Mouse (Mus musculus) fibroblast of lung, adult 2 months (primary cell): ENCODE measurements around the gene Sh2d1b2.
"Not testable (repeated sequence)": the region's sequence is repeated elsewhere in the genome, so short reads cannot be mapped to it uniquely, and the experiment has no call there.

Experiments
- DNase-seq: peaks from one replicate; pipeline ENCODE4 v3.0.0-alpha.2; 2011; ENCODE audit warnings: low read depth

Sh2d1b2 gene

DNA sequence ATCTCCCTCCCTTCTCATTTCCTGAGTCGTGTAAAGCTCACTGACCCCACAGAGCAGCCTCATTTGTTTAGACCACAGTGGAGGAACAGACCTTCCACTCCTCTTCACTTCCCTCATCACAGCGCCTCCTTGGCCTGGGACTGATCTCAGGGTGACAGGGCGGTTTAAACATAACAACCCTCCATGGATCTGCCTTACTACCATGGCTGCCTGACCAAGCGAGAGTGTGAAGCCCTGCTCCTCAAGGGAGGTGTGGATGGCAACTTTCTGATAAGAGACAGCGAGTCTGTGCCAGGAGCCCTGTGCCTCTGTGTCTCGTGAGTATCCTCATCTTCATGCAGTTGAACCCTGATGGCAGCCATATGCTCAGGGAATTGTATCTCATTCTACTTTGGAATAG is at the start of gene Sh2d1b2:
Gene Sh2d1b2 (plus strand): TSS at position 62 of the 400 bp plus-strand sequence.
- not testable (repeated sequence) for DNase-seq

DNA sequence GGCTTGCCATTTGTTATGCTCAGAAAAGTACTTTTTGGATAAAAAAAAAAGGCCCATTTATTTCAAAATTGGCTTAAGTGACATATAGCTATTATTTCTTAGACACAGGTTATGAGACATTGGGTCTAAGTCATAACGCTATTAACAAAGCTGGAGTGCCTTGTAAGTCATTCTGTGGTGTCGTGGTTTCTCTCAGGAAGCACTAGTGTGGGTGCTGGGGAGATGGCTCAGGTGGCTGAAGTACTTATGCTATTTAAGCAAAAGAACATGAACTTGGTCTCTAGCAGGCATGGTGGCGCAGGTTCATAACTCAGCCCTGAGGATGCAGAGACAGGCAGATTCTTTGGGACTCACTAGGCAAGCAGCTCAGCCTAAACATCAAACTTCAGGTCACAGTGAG is 47.4 kb upstream of the Sh2d1b2 start:
- DNase-seq, result no peak

GRCm38 (mm10) chr1:170186531-170186930 is 46.0 kb upstream of the Sh2d1b2 start:
- no peak for DNase-seq

DNA sequence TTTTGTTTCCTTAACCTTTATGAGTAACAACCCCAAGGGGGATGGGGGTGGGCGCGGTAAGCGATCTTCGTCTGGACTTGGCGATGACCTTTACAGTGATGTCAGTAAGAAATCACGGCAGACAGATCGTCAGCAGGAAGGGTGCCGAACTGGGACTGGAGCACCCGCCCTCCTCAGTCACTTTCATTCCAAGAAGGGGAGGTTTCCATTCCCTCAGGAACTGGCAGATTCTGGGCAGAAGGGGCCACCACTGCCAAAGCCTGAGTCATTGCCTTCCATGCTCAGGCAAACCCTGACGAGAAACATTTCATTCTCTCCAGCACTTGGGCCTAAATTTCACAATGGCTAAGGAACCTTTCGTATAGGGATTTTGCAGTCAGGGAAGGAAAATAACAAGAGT is 43.9 kb upstream of the Sh2d1b2 start:
- peak; percentile 93 for DNase-seq

DNA sequence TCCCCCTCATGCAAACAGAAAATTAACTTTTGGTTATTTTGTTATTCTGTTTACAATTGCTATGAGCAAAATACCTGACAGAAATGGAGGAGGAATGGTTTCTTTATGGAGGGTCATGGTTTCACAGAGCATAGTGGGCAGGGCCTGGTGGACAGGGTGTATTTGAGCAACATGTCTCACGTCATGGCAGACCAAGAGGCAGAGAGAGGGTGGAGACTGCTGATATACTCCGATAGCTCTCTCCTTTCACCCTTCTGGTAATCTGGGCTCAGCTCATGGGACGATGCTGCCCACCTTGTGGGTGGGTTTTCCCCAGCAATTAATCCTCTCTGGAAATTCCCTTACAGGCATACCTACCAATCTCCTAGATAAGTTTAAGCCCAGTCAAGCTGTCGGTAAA is 42.3 kb upstream of the Sh2d1b2 start:
- DNase-seq, result no peak

- no peak for DNase-seq
Measured at GRCm38 (mm10) chr1:170191925-170192324, 40.6 kb upstream of the Sh2d1b2 start.

- DNase-seq, result no peak
Measured at GRCm38 (mm10) chr1:170196211-170196610, 36.3 kb upstream of the Sh2d1b2 start.

DNA sequence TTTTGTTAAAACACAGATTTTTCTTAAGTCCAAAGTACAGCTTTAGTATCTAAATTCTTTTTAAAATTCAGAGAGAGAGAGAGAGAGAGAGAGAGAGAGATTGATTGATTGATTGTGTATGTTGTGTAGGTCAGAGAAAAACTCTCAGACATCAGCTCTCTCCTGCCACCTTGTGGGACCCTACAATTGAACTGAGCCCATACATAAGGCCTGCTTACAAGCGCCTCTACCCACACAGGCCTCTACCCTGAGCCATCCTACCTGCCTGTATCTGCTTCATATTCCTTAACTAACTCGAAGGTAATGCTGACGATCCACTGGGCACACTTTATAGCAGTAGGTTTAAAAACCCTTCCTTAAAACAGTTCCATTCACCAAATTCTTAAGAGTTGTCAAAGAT is 32.2 kb upstream of the Sh2d1b2 start:
- DNase-seq, result no peak

GRCm38 (mm10) chr1:170206395-170206794 is 26.2 kb upstream of the Sh2d1b2 start:
- no peak for DNase-seq

- no peak for DNase-seq
Measured at GRCm38 (mm10) chr1:170213181-170213879, 19.2 kb upstream of the Sh2d1b2 start.

DNA sequence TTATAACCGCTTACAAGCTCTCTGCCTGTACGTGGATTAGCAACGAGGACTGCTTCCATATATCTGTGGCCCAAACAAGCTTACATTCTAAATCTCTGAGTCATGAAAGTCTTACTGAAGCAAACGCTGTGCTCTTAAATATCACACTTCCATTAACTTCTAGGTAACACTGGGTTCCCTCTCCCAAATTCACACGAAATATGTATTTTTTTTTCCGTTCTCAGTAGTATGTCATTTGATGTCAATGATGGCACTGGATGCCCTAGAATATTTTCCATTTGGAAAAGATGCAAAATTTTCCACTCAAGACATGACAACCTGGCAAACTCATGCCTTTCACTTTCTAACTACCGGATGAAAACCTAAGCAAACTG is 18.2 kb upstream of the Sh2d1b2 start:
- DNase-seq, result no peak

DNA sequence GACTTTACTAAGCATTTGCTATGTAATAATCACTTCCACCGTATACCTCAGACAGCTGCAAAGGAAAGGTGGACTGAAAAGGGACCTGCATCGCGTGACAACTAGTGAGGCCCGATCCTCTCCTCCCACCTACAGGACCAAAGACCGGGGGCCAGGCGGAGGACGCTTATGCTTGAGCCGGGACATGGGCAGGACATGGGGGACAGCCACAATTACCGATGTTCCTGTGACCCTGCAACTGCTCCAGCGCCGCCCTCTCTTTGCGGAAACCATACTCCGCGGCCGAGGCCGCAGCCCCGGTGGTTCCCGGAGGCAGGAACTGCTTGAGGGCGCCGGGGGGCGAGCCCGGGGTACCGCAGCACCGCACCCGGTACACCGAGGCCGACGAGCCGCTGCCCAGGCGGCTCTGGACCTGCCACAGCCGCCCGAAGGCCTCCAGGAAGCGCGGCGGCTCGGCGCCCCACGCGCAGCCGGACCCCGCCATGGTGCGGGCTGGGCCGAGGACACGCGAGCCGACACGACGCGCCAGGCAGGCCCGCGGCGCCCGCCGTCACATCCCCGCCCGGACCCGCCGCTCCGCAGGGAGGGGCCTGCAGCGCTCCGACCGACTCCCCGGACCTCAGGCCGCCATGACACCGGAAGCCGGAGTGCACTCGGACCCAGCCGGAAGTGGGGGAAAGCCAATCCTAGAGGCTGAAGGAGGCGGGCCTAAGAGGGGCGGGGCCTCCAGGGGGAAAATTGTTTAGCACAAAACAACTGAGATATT is 17.6 kb upstream of the Sh2d1b2 start, which contains the start of gene Uhmk1:
Gene Uhmk1 (minus strand): TSS at position 641 of the 766 bp plus-strand sequence.
- DNase-seq, result peak; percentile 54

DNA sequence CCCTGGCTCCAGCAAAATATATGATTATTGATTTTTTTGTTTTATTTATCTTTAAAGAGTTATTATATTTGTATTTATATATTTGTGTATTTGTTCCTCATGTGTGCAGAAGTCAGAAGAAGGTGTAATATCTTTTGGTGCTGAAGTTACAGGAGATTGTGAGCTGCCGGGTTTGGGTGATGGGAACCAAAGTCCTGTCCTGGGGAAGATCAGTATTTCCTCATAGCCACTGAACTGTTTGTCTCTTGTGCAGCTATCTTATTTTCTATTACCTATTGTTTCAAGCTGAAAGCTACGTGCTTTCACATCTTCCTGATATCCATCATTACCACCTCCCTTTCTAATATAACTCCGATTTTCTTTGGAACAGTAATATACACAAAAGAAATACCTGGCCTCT is 17.0 kb upstream of the Sh2d1b2 start:
- no peak for DNase-seq

- no peak for DNase-seq
Measured at GRCm38 (mm10) chr1:170218091-170218884, 14.3 kb upstream of the Sh2d1b2 start.

DNA sequence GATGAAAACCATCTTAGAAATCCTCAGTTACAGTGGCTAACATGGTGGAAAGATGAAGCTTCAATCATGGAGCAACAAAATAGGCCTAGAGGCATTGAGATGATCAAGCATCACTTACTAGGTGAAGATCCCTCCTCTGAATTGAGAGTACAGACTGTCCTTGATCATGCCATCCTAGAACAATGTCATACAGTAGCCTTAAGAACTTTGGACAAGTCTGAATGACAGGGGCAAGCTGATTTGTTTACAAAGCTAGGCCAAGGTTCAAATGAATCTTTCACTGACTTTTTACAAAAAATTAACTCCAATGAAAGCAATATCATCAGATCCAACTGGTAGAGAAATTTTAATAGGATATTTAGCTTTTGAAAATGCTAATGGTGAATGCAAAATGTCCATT is 12.2 kb upstream of the Sh2d1b2 start:
- no peak for DNase-seq

DNA sequence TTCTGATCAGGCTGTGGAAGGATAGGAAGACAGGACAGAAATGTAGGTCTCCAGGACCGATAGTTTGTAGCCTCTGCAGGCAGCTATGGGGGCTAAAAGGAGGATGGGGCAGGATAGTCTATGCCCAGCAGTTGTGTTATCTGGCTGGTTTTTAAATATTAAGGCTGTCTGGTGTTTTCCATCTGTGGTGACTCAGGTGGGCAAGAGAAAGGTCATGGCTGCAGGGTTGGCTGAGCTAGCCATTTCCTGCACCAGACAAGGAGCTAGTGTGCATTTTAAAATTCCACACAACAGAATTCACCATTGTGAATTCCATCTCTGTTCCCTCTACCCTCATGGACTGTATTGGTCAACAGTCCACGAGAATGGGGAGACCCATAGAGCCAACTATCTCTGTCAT is 9.3 kb upstream of the Sh2d1b2 start:
- DNase-seq, result no peak

DNA sequence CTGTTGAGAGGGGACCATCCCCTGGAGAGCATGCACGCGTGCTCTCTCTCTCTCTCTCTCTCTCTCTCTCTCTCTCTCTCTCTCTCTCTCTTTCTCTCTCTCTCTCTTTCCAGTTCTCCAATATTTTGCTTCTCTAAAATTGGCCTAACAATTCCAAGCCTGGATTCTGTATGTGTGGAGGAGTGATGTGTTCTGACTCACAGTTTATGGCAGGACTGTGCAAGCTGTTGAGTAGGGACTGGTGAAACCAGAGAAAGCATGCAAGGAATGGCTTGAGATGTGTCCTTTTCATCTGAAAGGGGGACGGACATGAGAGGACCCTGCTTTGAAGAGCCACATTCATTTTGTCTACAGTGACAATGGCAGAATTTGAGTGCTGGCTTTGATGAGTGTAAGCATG is 12.5 kb downstream of the Sh2d1b2 start:
- no peak for DNase-seq

- no peak for DNase-seq
Measured at GRCm38 (mm10) chr1:170254893-170255559, 22.5 kb downstream of the Sh2d1b2 start.

DNA sequence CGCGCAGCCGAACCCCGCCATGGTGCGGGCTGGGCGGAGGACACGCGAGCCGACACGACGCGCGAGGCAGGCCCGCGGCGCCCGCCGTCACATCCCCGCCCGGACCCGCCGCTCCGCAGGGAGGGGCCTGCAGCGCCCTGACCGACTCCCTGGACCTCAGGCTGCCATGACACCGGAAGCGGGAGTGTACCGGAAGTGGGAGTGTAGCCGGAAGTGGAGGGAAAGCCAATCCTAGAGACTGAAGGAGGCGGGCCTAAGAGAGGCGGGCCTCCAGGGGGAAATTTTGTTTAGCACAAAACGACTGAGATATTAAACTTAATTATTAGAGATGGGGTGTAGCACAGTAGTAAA is 23.0 kb downstream of the Sh2d1b2 start:
- DNase-seq, result peak; percentile 70

- no peak for DNase-seq
Measured at GRCm38 (mm10) chr1:170270281-170270680, 37.7 kb downstream of the Sh2d1b2 start.

DNA sequence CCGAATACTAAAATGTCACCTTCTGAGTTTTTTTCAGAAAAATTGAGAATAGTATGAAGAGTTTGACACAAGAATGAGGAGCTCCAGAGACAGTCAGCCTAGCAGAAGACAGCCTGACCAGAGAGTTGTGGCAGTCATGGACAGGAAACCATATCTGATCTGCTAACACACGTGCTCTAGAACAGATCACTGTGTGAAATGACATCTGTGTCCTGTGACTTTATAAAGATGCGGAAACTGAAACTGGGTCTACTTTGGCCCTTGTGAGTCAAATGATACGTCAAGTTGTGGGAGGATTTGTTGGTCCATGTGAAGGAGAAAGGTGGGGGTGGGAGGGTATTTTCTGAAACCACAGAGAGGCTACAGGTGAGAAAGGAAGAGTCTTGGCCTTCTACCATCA is 38.1 kb downstream of the Sh2d1b2 start:
- DNase-seq, result no peak

GRCm38 (mm10) chr1:170273252-170273651 is 40.7 kb downstream of the Sh2d1b2 start:
- no peak for DNase-seq
